Mouse (Mus musculus): ENCODE results near the gene A530032D15Rik. TPM values are rescaled to one million over a fixed set of nuclear protein-coding genes. Genes with fewer than 3 reads are reported as not detected.
"Not testable (repeated sequence)": the region's sequence is repeated elsewhere in the genome, so short reads cannot be mapped to it uniquely, and the experiment has no call there.

Gene A530032D15Rik
- total RNA-seq, 2 experiments from 2014 or later: not detected

GRCm38 (mm10) chr1:85071690-85072089 is 38.0 kb downstream of the A530032D15Rik start:
- DNase-seq (ENCODE audit: low spot score in 2 of 2): not testable (repeated sequence)

- not testable (repeated sequence) for DNase-seq (ENCODE audit: low spot score in 2 of 2)
Observed at GRCm38 (mm10) chr1:85035801-85036200, 73.9 kb downstream of the A530032D15Rik start.

GRCm38 (mm10) chr1:85034394-85034793 is 75.3 kb downstream of the A530032D15Rik start:
- not testable (repeated sequence) for DNase-seq (ENCODE audit: low spot score in 2 of 2)

- DNase-seq (ENCODE audit: low spot score in 2 of 2): not testable (repeated sequence)
Observed at GRCm38 (mm10) chr1:85033616-85034015, 76.0 kb downstream of the A530032D15Rik start.

Other genes with a start within 250 kb of the A530032D15Rik start
- under 1 TPM in 1 of 2 experiments, not detected in 1; 0.08 TPM for gene Slc16a14, start 174.7 kb downstream of the A530032D15Rik start, total RNA-seq (2021)
- gene Gm10553, start 9.7 kb downstream of the A530032D15Rik start, total RNA-seq (2021): not detected
- under 1 TPM; 0.34 to 0.54 TPM for gene C130026I21Rik, start 160.7 kb upstream of the A530032D15Rik start, total RNA-seq (2021)

Data from gastrocnemius, postnatal 4 days (tissue).